Mouse (Mus musculus): ENCODE measurements around the gene Gpr132.

DNA sequence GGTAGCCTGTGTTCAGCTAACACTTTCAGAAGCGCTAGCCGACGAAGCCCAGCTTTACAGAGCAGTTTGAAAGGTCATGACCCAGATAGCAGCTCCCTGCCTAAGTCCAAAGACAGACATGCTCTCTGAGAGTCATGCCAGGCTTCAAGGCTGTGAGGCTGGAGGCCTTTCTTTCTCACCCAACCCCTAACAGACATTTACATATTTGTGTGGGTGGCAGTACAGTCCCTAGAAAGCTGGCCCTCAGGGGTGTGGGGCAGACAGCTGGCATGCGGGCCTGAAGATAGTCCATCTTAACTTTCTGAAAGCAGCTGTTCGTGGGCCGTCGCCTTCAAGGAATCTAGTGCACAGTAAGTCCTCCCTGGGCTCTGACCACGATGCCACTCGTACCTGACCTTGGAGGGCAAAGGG lies 6.1 kb downstream of the Gpr132 start:
- TF ChIP-seq POLR2A (IDR thresholded peaks at IDR 0.05; ENCODE audit: control insufficient read depth in 1 of 2, insufficient read depth in 1 of 2, low read depth in 1 of 2, low read length in 2 of 2, poor library complexity in 1 of 2) (no peak), GATA1 (IDR thresholded peaks at IDR 0.05; ENCODE audit: low read depth, low read length) (no peak), CTCF (IDR thresholded peaks at IDR 0.05 in 2 of 3, conservative IDR thresholded peaks at IDR 0.05 in 1 of 3; ENCODE audit: control insufficient read depth in 1 of 3, insufficient read depth in 1 of 3, low read depth in 2 of 3, low read length in 3 of 3, poor library complexity in 1 of 3, severe bottlenecking in 1 of 3) (no peak), HCFC1 (IDR thresholded peaks at IDR 0.05; ENCODE audit: low read depth, low read length) (no peak), KAT2A (conservative IDR thresholded peaks at IDR 0.05; ENCODE audit: low read depth, low read length) (no peak), SMC3 (IDR thresholded peaks at IDR 0.05; ENCODE audit: low read depth, low read length) (no peak), ETS1 (IDR thresholded peaks at IDR 0.05; ENCODE audit: low read depth, low read length) (peak; percentile 19; the same call in 1 of the 2 replicates), ZNF384 (IDR thresholded peaks at IDR 0.05; ENCODE audit: low read depth, low read length) (no peak), UBTF (IDR thresholded peaks at IDR 0.05; ENCODE audit: borderline replicate concordance, insufficient read depth, low read depth, low read length) (no peak), ELF1 (IDR thresholded peaks at IDR 0.05; ENCODE audit: low read depth, low read length) (no peak)

All from MEL (cell line).